ENCODE assay signal across 8 mouse cellular contexts in genomic region chr17:6961181-6962000, GRCm38 (mm10). TPM values are rescaled to one million over a fixed set of nuclear protein-coding genes. Genes with fewer than 3 reads are reported as not detected.
DNase-seq lines count a peak whose midpoint lies in the region; ATAC-seq and TF ChIP-seq lines count a peak whose summit lies in the region.
"Not testable (repeated sequence)": the region's sequence is repeated elsewhere in the genome, so short reads cannot be mapped to it uniquely, and the experiment has no call there.

No protein-coding gene starts in this region.

- TF ChIP-seq CTCF in thymus, adult 2 months (IDR thresholded peaks at IDR 0.05; ENCODE audit: borderline replicate concordance, control insufficient read depth, extremely low read depth, insufficient read depth, low read length, poor library complexity): not testable (repeated sequence)

- TF ChIP-seq POLR2A in thymus, adult 2 months (IDR thresholded peaks at IDR 0.05; ENCODE audit: control insufficient read depth, extremely low read depth, insufficient read depth, low read length, poor library complexity): not testable (repeated sequence)

- H3K4me1 ChIP-seq in hindbrain, embryonic 11.5 days (replicated peaks; ENCODE audit: control insufficient read depth, insufficient read depth, low read length); liver, embryonic 15.5 days (replicated peaks): not testable (repeated sequence)
- H3K4me1 ChIP-seq in thymus, adult 2 months (replicated peaks; ENCODE audit: control insufficient read depth, insufficient read depth, low read length): peaks cover 11% of the 10 kb centered on the region

- not testable (repeated sequence) for H3K9me3 ChIP-seq in hindbrain, embryonic 11.5 days (ENCODE audit: control insufficient read depth, low read length); liver, embryonic 15.5 days (replicated peaks)

- peak overlapping the region; percentile 43 for H3K4me3 ChIP-seq in hindbrain, embryonic 11.5 days (ENCODE audit: low read depth, low read length)
- H3K4me3 ChIP-seq in liver, embryonic 15.5 days (replicated peaks): peak overlapping the region; percentile 66
- peak overlapping the region; percentile 53 for H3K4me3 ChIP-seq in thymus, adult 2 months (ENCODE audit: control insufficient read depth, insufficient read depth, low read length)

- peak; percentile 98 for ATAC-seq in hindbrain, embryonic 11.5 days (ENCODE audit: low FRiP score)
- peak; percentile 97 for ATAC-seq in liver, embryonic 15.5 days (ENCODE audit: insufficient read depth)

- not testable (repeated sequence) for H3K36me3 ChIP-seq in hindbrain, embryonic 11.5 days (ENCODE audit: control insufficient read depth, insufficient read depth, low read length); liver, embryonic 15.5 days (replicated peaks); thymus, adult 2 months (ENCODE audit: control insufficient read depth, insufficient read depth, low read length)

- H3K9ac ChIP-seq in hindbrain, embryonic 11.5 days (ENCODE audit: low read depth, low read length); liver, embryonic 15.5 days: not testable (repeated sequence)

- H3K4me2 ChIP-seq in hindbrain, embryonic 11.5 days (replicated peaks; ENCODE audit: low read depth, low read length): peak overlapping the region; percentile 14; the same call in 1 of the 2 replicates
- H3K4me2 ChIP-seq in liver, embryonic 15.5 days: peak overlapping the region; percentile 62

- WGBS in hindbrain, embryonic 11.5 days: under 1% methylated on average over 12 of the region's 48 CpGs
- whole genome bisulfite sequencing in liver, embryonic 15.5 days (ENCODE audit: insufficient replicate concordance): 0% methylated on average over 17 of the region's 48 CpGs
- WGBS in thymus, adult 2 months: under 1% methylated on average over 20 of the region's 48 CpGs

- H3K27ac ChIP-seq in hindbrain, embryonic 11.5 days (ENCODE audit: low read depth, low read length); liver, embryonic 15.5 days (replicated peaks): not testable (repeated sequence)
- H3K27ac ChIP-seq in thymus, adult 2 months (ENCODE audit: control insufficient read depth, insufficient read depth, low read length): peak overlapping the region; percentile 78

- DNase-seq in MN1 (ENCODE audit: low spot score): peak; percentile 10
- peak; percentile 26 for DNase-seq in embryo, embryonic 10.5 days (ENCODE audit: low spot score)
- DNase-seq in frontal cortex, postnatal 25 days (ENCODE audit: low spot score in 2 of 2): peak; percentile 28 to 34
- DNase-seq in hindbrain, embryonic 11.5 days (ENCODE audit: low spot score): not testable (repeated sequence)
- peak; percentile 37 for DNase-seq in layer of hippocampus, adult 11-12 months (ENCODE audit: low spot score)
- DNase-seq in naive thymus-derived CD4-positive, alpha-beta T cell, adult 2 months (ENCODE audit: low read depth): peak; percentile 64
- peak; percentile 22 for DNase-seq in thymus, adult 2 months

- H3K27me3 ChIP-seq in hindbrain, embryonic 11.5 days (ENCODE audit: control insufficient read depth, insufficient read depth, low read length); liver, embryonic 15.5 days; thymus, adult 2 months (ENCODE audit: control insufficient read depth, insufficient read depth, low read length): not testable (repeated sequence)

RNA-seq across cellular contexts. Expression of gene Tagap1, which starts 0.4 kb away (rescaled TPM):
- 57.1 TPM in 2 replicates for polyA plus RNA-seq in hindbrain, embryonic 11.5 days (2014; fragmentation: Nextera tagmentation; extraction: Ambion mirVana)
- polyA plus RNA-seq in liver, embryonic 15.5 days (2015; fragmentation: Nextera tagmentation; extraction: Ambion mirVana): 13.1 and 13.5 TPM in 2 replicates
- 68.6 and 78.0 TPM in 2 replicates for polyA plus RNA-seq in thymus, adult 2 months (2012; rRNA removed)

RNA-seq across cellular contexts. Expression of gene Rnaset2b, which starts 9.0 kb away (rescaled TPM):
- polyA plus RNA-seq in hindbrain, embryonic 11.5 days (2014; fragmentation: Nextera tagmentation; extraction: Ambion mirVana): 115 TPM in 2 replicates
- polyA plus RNA-seq in liver, embryonic 15.5 days (2015; fragmentation: Nextera tagmentation; extraction: Ambion mirVana): 131 and 133 TPM in 2 replicates
- polyA plus RNA-seq in thymus, adult 2 months (2012; rRNA removed): 130 and 196 TPM in 2 replicates

RNA-seq across cellular contexts. Expression of gene Rsph3b, which starts 12.9 kb away (rescaled TPM):
- polyA plus RNA-seq in hindbrain, embryonic 11.5 days (2014; fragmentation: Nextera tagmentation; extraction: Ambion mirVana): 50.5 and 50.8 TPM in 2 replicates
- 11.6 and 13.4 TPM in 2 replicates for polyA plus RNA-seq in liver, embryonic 15.5 days (2015; fragmentation: Nextera tagmentation; extraction: Ambion mirVana)
- 19.4 and 20.3 TPM in 2 replicates for polyA plus RNA-seq in thymus, adult 2 months (2012; rRNA removed)

RNA-seq across cellular contexts. Expression of gene Gm49721, which starts 17.3 kb away (rescaled TPM):
- 0.18 TPM in 1 of 2 replicates, not detected in the other for polyA plus RNA-seq in hindbrain, embryonic 11.5 days (2014; fragmentation: Nextera tagmentation; extraction: Ambion mirVana)
- polyA plus RNA-seq in liver, embryonic 15.5 days (2015; fragmentation: Nextera tagmentation; extraction: Ambion mirVana): 0.07 TPM in 1 of 2 replicates, not detected in the other
- polyA plus RNA-seq in thymus, adult 2 months (2012; rRNA removed): 9.6 and 9.8 TPM in 2 replicates
